Mouse (Mus musculus) small intestine, adult 2 months (tissue): ENCODE data around the gene Sphk2. TPM values are rescaled to one million over a fixed set of nuclear protein-coding genes. Genes with fewer than 3 reads are reported as not detected.
A peak's percentile ranks its signal among the peaks of the same experiment; 100 is the strongest.

ENCODE experiments used
- H3K27ac ChIP-seq: fragments of 200-500 bp; 2 replicates; pipeline ENCODE4 v1.5.1; 2012; ENCODE audit warnings: low read depth, low read length, control low read depth, inconsistent platforms; ENCODE audit not compliant: insufficient read depth
- H3K27me3 ChIP-seq: fragments of 200-500 bp; 2 replicates; pipeline ENCODE4 v1.6.1; 2012; ENCODE audit warnings: mild to moderate bottlenecking, moderate library complexity, low read length, inconsistent platforms; ENCODE audit not compliant: control insufficient read depth, insufficient read depth
- H3K36me3 ChIP-seq: fragments of 200-500 bp; 2 replicates; pipeline ENCODE4 v1.6.1; 2012; ENCODE audit warnings: mild to moderate bottlenecking, low read length, control low read depth, inconsistent platforms; ENCODE audit not compliant: control insufficient read depth, insufficient read depth
- H3K4me1 ChIP-seq: fragments of 200-500 bp; 2 replicates; pipeline ENCODE4 v1.6.1; 2012; ENCODE audit warnings: low read length, inconsistent platforms, mixed read lengths; ENCODE audit not compliant: control insufficient read depth, insufficient read depth, insufficient read length
- H3K4me3 ChIP-seq: fragments of 200-500 bp; 2 replicates; pipeline ENCODE4 v1.5.1; 2012; ENCODE audit warnings: low read depth, mild to moderate bottlenecking, control low read depth, inconsistent platforms, low read length, moderate library complexity
- CTCF ChIP-seq: fragments of 200-500 bp; IDR thresholded peaks from 2 replicates; pipeline ENCODE4 v1.5.1; 2012; ENCODE audit warnings: low read depth, mild to moderate bottlenecking, control low read depth, inconsistent platforms, low read length, moderate library complexity, mixed read lengths; ENCODE audit not compliant: insufficient replicate concordance, insufficient read length; ENCODE audit errors: extremely low read depth
- POLR2A ChIP-seq: fragments of 200-500 bp; IDR thresholded peaks from 2 replicates; pipeline ENCODE4 v1.6.1; 2012; ENCODE audit warnings: low read depth, mild to moderate bottlenecking, control low read depth, inconsistent platforms, low read length, moderate library complexity
- WGBS: fragments of 180-500 bp; shearing (Covaris S2); methylation state at CpG from one replicate; pipeline ENCODE4 v1.1.7; 2018; 5-methylcytosine and 5-hydroxymethylcytosine counted together
- polyA plus RNA-seq: library from polyadenylated mRNA; depleted of rRNA; stranded (reverse); fragments of >200 nt; gene quantifications from 2 replicates; pipeline ENCODE4 v1.2.3, GENCODE M21; 2012

Sphk2 gene
- polyA plus RNA-seq, 1 experiment: 164 TPM

- WGBS: 57% methylated on average over 3 of the region's 3 CpGs
- Histone ChIP-seq H3K27me3 (peaks cover 5% of the 10 kb centered on the region; the same call in 1 of the 2 replicates), H3K27ac (no peak overlapping the region), H3K4me3 (no peak overlapping the region), H3K36me3 (no peaks in the 10 kb centered on the region), H3K4me1 (peaks cover 3% of the 10 kb centered on the region)
- no peak for TF ChIP-seq CTCF
- TF ChIP-seq POLR2A: no peak
Observed at GRCm38 (mm10) chr7:45686841-45687240, 31.0 kb downstream of the Sphk2 start.

GRCm38 (mm10) chr7:45685811-45686210 is 32.0 kb downstream of the Sphk2 start:
- 61% methylated on average over 10 of the region's 10 CpGs for WGBS
- Histone ChIP-seq H3K4me1 (peaks cover 3% of the 10 kb centered on the region), H3K4me3 (no peak overlapping the region), H3K36me3 (no peaks in the 10 kb centered on the region), H3K27me3 (peaks cover 5% of the 10 kb centered on the region; the same call in 1 of the 2 replicates), H3K27ac (no peak overlapping the region)
- TF ChIP-seq CTCF (no peak), POLR2A (no peak)

GRCm38 (mm10) chr7:45683396-45684050 is 34.3 kb downstream of the Sphk2 start, which contains the start of gene Ntn5:
TSS of gene Ntn5 (plus strand) at chr7:45684022.
- 87% methylated on average over 7 of the region's 7 CpGs for WGBS
- TF ChIP-seq CTCF (no peak), POLR2A (no peak)

GRCm38 (mm10) chr7:45682144-45683126 is 35.4 kb downstream of the Sphk2 start:
- Histone ChIP-seq H3K4me3 (peak overlapping the region; percentile 16; the same call in 1 of the 2 replicates), H3K4me1 (peaks cover 4% of the 10 kb centered on the region), H3K27me3 (peaks cover 15% of the 10 kb centered on the region; the same call in 1 of the 2 replicates), H3K36me3 (no peaks in the 10 kb centered on the region), H3K27ac (peak overlapping the region; percentile 33; the same call in 1 of the 2 replicates)
- peak; percentile 98 for TF ChIP-seq CTCF
- TF ChIP-seq POLR2A: 0 out of 2 replicates have a peak, but pooled peaks have one; percentile 10
- 36% methylated on average over 14 of the region's 14 CpGs for WGBS

More at GRCm38 (mm10) chr7:45683396-45684050, 34.3 kb downstream of the Sphk2 start, which contains the start of gene Ntn5:
- H3K4me1 ChIP-seq: peaks cover 3% of the 10 kb centered on the region
- H3K27ac ChIP-seq: no peak within 1 kb of the TSS
- no peak within 1 kb of the TSS for H3K4me3 ChIP-seq
- peaks cover 11% of the 10 kb centered on the region; the same call in 1 of the 2 replicates for H3K27me3 ChIP-seq
- H3K36me3 ChIP-seq: no peaks in the 10 kb centered on the region

- 44% methylated on average over 8 of the region's 8 CpGs for WGBS
- peak overlapping the region; percentile 71 for H3K27ac ChIP-seq
Observed at GRCm38 (mm10) chr7:45681046-45681736, 36.6 kb downstream of the Sphk2 start.

GRCm38 (mm10) chr7:45679966-45680621 is 37.7 kb downstream of the Sphk2 start:
- H3K27me3 ChIP-seq: peaks cover 28% of the 10 kb centered on the region
- H3K27ac ChIP-seq: peak overlapping the region; percentile 29; the same call in 1 of the 2 replicates
- TF ChIP-seq POLR2A: no peak
- no peak for TF ChIP-seq CTCF
- no peak overlapping the region for H3K4me3 ChIP-seq
- 65% methylated on average over 14 of the region's 14 CpGs for WGBS
- H3K36me3 ChIP-seq: no peaks in the 10 kb centered on the region
- H3K4me1 ChIP-seq: peaks cover 9% of the 10 kb centered on the region

More at GRCm38 (mm10) chr7:45681046-45681736, 36.6 kb downstream of the Sphk2 start:
- TF ChIP-seq POLR2A: no peak
- no peak for TF ChIP-seq CTCF
- Histone ChIP-seq H3K27me3 (peaks cover 21% of the 10 kb centered on the region), H3K36me3 (no peaks in the 10 kb centered on the region), H3K4me3 (no peak overlapping the region), H3K4me1 (peaks cover 9% of the 10 kb centered on the region)
